Mouse (Mus musculus) B cell, adult (primary cell): ENCODE results near the gene Treml1. TPM values are rescaled to one million over a fixed set of nuclear protein-coding genes. Genes with fewer than 3 reads are reported as not detected.

Experiments
- total RNA-seq: library from RNA; stranded (reverse); gene quantifications from 4 replicates; pipeline ENCODE4 v1.2.4, GENCODE M21; 2023; ENCODE audit not compliant: inconsistent age

The Treml1 gene
- not detected in 4 replicates for total RNA-seq

DNA sequence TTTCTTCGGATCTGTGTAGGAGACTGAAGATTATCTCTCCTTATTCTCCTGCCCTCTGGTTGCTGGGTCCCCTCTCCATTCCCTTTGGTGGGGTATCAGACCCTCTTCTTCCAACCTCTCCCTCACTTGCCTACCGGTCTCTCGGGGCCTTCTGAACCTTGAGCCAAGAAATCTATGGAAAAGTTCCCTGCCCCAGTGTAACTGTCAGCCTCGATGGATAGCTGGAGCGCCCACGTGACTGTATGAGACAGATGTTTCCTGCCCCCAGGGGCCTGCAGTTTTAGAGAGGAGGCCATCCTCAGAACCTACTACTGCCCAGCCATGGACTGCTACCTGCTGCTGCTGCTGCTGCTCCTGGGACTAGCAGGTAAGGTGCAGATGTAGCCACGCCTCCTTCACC lies at the start of gene Treml1:
Gene Treml1, plus strand, starts transcription at position 301 of the 400 bp plus-strand sequence.

DNA sequence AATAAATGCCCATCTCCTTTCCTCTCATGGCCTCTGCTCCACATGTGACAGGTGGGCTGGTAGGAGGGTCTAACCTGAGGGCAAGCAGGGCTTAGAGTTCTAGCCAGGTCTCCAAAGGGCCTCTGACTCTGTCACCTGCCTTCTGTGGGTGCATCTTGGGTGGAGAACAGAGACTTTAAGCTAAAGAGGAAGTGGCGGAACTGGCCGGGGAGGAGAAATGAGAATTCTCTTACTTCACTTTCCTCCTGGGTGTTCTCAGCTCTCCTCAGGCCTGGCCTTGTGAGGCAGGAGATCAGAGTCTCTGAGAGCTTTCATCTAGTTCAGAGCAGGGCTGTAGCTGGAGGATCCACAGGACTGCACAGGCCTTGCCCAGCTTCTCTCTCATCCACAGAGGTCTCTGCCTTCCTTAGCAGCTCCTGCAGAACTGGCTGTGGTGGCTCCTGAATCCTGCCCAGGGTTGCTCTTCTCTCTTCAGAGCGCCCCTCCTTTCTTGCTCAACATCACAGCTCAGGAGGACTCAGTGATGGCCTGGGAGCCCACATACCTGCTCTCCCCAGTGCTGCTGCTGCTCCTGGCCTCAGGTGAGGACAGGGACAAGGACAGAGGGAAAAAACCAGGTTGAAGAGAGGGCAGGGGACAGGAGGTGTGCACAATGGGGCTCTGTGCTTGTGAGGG lies 43.7 kb upstream of the Treml1 start, which contains the start of gene B430306N03Rik:
Gene B430306N03Rik, plus strand, starts transcription at position 237 of the 675 bp plus-strand sequence.

DNA sequence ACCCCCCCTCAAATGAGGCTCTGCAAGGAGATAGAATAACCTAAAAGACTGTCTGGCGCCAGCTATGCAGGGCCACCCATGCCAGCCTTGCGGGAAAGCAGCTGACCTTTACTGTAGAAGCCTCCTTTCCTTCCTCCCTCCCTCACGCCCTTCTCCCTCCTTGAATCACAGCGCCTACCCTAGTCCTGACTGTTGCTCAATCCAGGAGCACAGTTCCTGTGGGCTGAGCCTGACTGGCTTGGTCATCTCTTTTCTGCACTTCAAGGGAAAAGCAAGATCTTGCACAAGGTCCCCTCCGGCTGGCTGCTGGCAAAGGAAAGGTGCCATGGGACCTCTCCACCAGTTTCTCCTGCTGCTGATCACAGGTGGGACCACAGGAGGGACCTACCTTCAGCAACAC lies 13.5 kb upstream of the Treml1 start, which contains the start of gene Trem2:
Gene Trem2, plus strand, starts transcription at position 171 of the 400 bp plus-strand sequence.

DNA sequence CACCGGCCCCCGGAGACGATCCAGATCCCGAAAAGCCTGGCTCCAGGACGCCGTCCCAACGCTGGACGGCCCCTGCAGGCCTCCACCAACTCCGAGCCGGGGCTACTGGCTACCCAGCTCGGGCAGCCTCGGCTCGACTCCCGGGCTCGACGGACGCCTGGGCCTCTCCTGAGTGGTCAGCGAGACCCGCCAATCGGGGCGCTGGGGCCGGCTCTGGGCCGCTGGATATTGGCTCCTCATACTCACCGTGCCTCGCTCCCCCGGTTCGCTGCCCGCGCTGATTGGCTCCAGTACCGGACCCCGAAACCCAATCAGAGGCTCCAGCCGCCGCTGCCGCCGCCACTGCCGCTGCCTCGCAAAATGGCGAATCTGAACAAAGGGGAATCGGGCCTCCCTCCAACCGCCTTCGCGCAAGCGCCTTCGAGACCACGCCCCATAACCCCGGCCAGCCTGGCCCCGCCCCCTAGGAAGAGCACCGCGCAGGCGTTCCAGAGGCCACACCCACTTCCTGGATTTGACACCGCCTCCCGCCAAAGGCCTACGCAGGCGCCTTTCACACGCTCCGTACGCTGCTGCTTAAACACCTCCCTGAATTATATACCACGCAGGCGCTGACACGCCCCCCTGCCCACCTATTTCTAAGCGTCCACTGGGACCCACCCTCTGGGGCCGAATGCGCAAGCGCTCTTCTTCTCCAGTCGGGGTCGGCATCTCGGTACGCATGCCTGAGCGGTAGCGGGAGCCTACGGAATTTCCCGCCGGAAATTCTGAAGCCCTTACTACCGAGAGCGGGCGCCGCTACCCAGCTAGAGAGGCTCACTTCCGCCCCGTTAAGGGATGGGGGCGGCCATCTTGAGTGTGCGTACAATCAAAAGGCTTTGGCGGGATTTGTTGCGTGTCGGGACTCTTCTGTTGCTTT lies 49.9 kb downstream of the Treml1 start, which contains the start of the genes Nfya and Oard1:
Gene Nfya, minus strand, starts transcription at position 527 of the 919 bp plus-strand sequence.
Gene Oard1, plus strand, starts transcription at position 635 of the 919 bp plus-strand sequence.

Other genes starting within 250 kb of the Treml1 start
- 0.19 to 0.42 TPM in 2 of 4 replicates, not detected in the others for gene 9830107B12Rik, start 213.6 kb upstream of the Treml1 start, total RNA-seq
- 0.30 to 0.75 TPM (median 0.32 TPM) in 3 of 4 replicates, not detected in the other for gene A530064D06Rik, start 192.6 kb upstream of the Treml1 start, total RNA-seq
- 1.1 to 2.7 TPM (median 2.2 TPM) in 4 replicates for gene Trem1, start 127.1 kb upstream of the Treml1 start, total RNA-seq
- gene Trem3, start 112.1 kb upstream of the Treml1 start, total RNA-seq = not detected in 4 replicates
- 2.1 to 4.2 TPM (median 3.4 TPM) in 4 replicates for gene Treml4, start 95.6 kb upstream of the Treml1 start, total RNA-seq
- gene Treml2, start 60.4 kb upstream of the Treml1 start, total RNA-seq = 169 to 178 TPM (median 175 TPM) in 4 replicates
- gene B430306N03Rik, start 43.8 kb upstream of the Treml1 start, total RNA-seq = 6.0 to 10.3 TPM (median 7.3 TPM) in 4 replicates
- gene Trem2, start 13.5 kb upstream of the Treml1 start, total RNA-seq = not detected in 4 replicates
- 92.9 to 116 TPM (median 111 TPM) in 4 replicates for gene Nfya, start 50.0 kb downstream of the Treml1 start, total RNA-seq
- 38.8 to 49.1 TPM (median 46.5 TPM) in 4 replicates for gene Oard1, start 50.1 kb downstream of the Treml1 start, total RNA-seq
- 0.35 to 1.4 TPM (median 0.55 TPM) in 4 replicates for gene Apobec2, start 73.0 kb downstream of the Treml1 start, total RNA-seq
- not detected in 4 replicates for gene Tspo2, start 91.6 kb downstream of the Treml1 start, total RNA-seq
- 3.5 to 5.6 TPM (median 4.6 TPM) in 4 replicates for gene Unc5cl, start 95.0 kb downstream of the Treml1 start, total RNA-seq